Comparison of ENCODE assay signal across 10 mouse cellular contexts in genomic region chr11:33203383-33204328, GRCm38 (mm10). TPM values are rescaled to one million over a fixed set of nuclear protein-coding genes. Genes with fewer than 3 reads are reported as not detected.
DNase-seq lines count a peak whose midpoint lies in the region; ATAC-seq lines count a peak whose summit lies in the region.
"Had no signal": no experiment of that assay in that cellular context is flagged by ENCODE, and none has a peak within 500 bp of the region (broad histone marks: within the 10 kb centered on the region; RNA-seq: fewer than 3 reads in every experiment).

Gene Tlx3 (minus strand): TSS chr11:33203589.

- no peaks in the 10 kb centered on the region for H3K9me3 ChIP-seq in heart, embryonic 14.5 days (ENCODE audit: control insufficient read depth, low read length)
- H3K9me3 ChIP-seq in limb, embryonic 11.5 days (ENCODE audit: control insufficient read depth, low read length) = no peaks in the 10 kb centered on the region
- no peaks in the 10 kb centered on the region for H3K9me3 ChIP-seq in neural tube, embryonic 15.5 days (replicated peaks)

- H3K4me2 ChIP-seq in heart, embryonic 14.5 days (ENCODE audit: low read length) = peak within 1 kb of the TSS; percentile 47
- peak within 1 kb of the TSS; percentile 37 for H3K4me2 ChIP-seq in limb, embryonic 11.5 days (ENCODE audit: low read depth, severe bottlenecking)
- peak within 1 kb of the TSS; percentile 56 for H3K4me2 ChIP-seq in neural tube, embryonic 15.5 days

- no peak within 1 kb of the TSS for H3K27ac ChIP-seq in heart, embryonic 14.5 days (replicated peaks in 1 of 2; ENCODE audit: control insufficient read depth in 1 of 2, insufficient read depth in 1 of 2, low read depth in 2 of 2, low read length in 2 of 2)
- no peak within 1 kb of the TSS for H3K27ac ChIP-seq in limb, embryonic 11.5 days (replicated peaks; ENCODE audit: low read depth, low read length)
- peak within 1 kb of the TSS; percentile 90 for H3K27ac ChIP-seq in neural tube, embryonic 15.5 days (replicated peaks)

- H3K27me3 ChIP-seq in heart, embryonic 14.5 days (ENCODE audit: control insufficient read depth, insufficient read depth, low read length) = peaks cover 98% of the 10 kb centered on the region
- H3K27me3 ChIP-seq in limb, embryonic 11.5 days (ENCODE audit: control insufficient read depth, insufficient read depth, low read length) = peaks cover 83% of the 10 kb centered on the region
- peaks cover 62% of the 10 kb centered on the region for H3K27me3 ChIP-seq in neural tube, embryonic 15.5 days (replicated peaks)

- 1% methylated on average over 78 of the region's 81 CpGs for WGBS in heart, embryonic 14.5 days
- WGBS in limb, embryonic 11.5 days = under 1% methylated on average over 76 of the region's 81 CpGs
- under 1% methylated on average over 81 of the region's 81 CpGs for WGBS in neural tube, embryonic 15.5 days

- intact Hi-C loops in left cerebral cortex, postnatal 10 days (cut with DNase I) = no loop called here

- no peaks in the 10 kb centered on the region for H3K36me3 ChIP-seq in heart, embryonic 14.5 days (ENCODE audit: control insufficient read depth, insufficient read depth, low read length)
- H3K36me3 ChIP-seq in limb, embryonic 11.5 days (ENCODE audit: control insufficient read depth, insufficient read depth, low read length) = no peaks in the 10 kb centered on the region
- H3K36me3 ChIP-seq in neural tube, embryonic 15.5 days = no peaks in the 10 kb centered on the region

- peaks cover 0 to 23% of the 10 kb centered on the region in 2 experiments; a peak in 3 of 4 replicates for H3K4me1 ChIP-seq in heart, embryonic 14.5 days (ENCODE audit: control insufficient read depth in 2 of 2, insufficient read depth in 2 of 2, low read length in 2 of 2)
- peaks cover 19% of the 10 kb centered on the region for H3K4me1 ChIP-seq in limb, embryonic 11.5 days (ENCODE audit: control insufficient read depth, insufficient read depth, low read length)
- H3K4me1 ChIP-seq in neural tube, embryonic 15.5 days = peaks cover 43% of the 10 kb centered on the region

- ATAC-seq in heart, embryonic 14.5 days (ENCODE audit: insufficient number of reproducible peaks, insufficient read depth, low FRiP score, low read depth) = 0 out of 2 replicates have a peak, but pooled peaks have one; percentile 11
- no peak for ATAC-seq in limb, embryonic 11.5 days (ENCODE audit: insufficient number of reproducible peaks, low FRiP score, low TSS enrichment, low read depth)
- peak; percentile 75 for ATAC-seq in neural tube, embryonic 15.5 days (ENCODE audit: low FRiP score)

- H3K4me3 ChIP-seq in heart, embryonic 14.5 days (ENCODE audit: control insufficient read depth in 1 of 2, insufficient read depth in 1 of 2, low read depth in 1 of 2, low read length in 2 of 2) = peak within 1 kb of the TSS; percentile 3 to 23; a peak in 2 of 4 replicates
- peak within 1 kb of the TSS; percentile 22 for H3K4me3 ChIP-seq in limb, embryonic 11.5 days (ENCODE audit: low read depth, low read length)
- H3K4me3 ChIP-seq in neural tube, embryonic 15.5 days (replicated peaks) = peak within 1 kb of the TSS; percentile 47

- no peak within 1 kb of the TSS for H3K9ac ChIP-seq in heart, embryonic 14.5 days (ENCODE audit: low read length)
- no peak within 1 kb of the TSS for H3K9ac ChIP-seq in limb, embryonic 11.5 days (ENCODE audit: low read length)
- H3K9ac ChIP-seq in neural tube, embryonic 15.5 days (replicated peaks) = peak within 1 kb of the TSS; percentile 53

- DNase-seq in adrenal gland, postnatal 10 days = peak; percentile 33
- no peak for DNase-seq in adrenal gland, postnatal 4 days (ENCODE audit: low spot score in 2 of 2)
- peak; percentile 39 for DNase-seq in thymus, postnatal 4 days
- DNase-seq in thymus, adult 18-20 months = no peak
- peak; percentile 71 for DNase-seq in limb, embryonic 11.5 days (ENCODE audit: low spot score)
- DNase-seq in left cerebral cortex, postnatal 10 days (ENCODE audit: extremely low spot score in 1 of 2, low spot score in 2 of 2) = no peak

RNA-seq across cellular contexts. Expression of gene Tlx3, which starts in this region (rescaled TPM):
- under 1 TPM in 1 of 2 experiments, not detected in 1; 0.24 TPM for total RNA-seq in adrenal gland, postnatal 10 days (2021)
- under 1 TPM; 0.93 to 0.95 TPM for total RNA-seq in adrenal gland, postnatal 4 days (2021)
- polyA plus RNA-seq in heart, embryonic 14.5 days (2014; fragmentation: Nextera tagmentation; extraction: Ambion mirVana) = 0.18 TPM in 1 of 2 replicates, not detected in the other
- not detected in 2 replicates for polyA plus RNA-seq in limb, embryonic 11.5 days (2014; fragmentation: Nextera tagmentation; extraction: Ambion mirVana)
- polyA plus RNA-seq in neural tube, embryonic 15.5 days (2015; fragmentation: Nextera tagmentation; extraction: Ambion mirVana) = 20.3 and 23.2 TPM in 2 replicates
- not detected for total RNA-seq in left cerebral cortex, postnatal 10 days (2021)
- total RNA-seq: common myeloid progenitor, adult 5-6 weeks; liver, adult 2 months had no signal
- polyA plus RNA-seq: liver, adult 2 months had no signal

Comparison
In these comparisons a context has a peak if more than half of its experiments do, and no peak if none do; other contexts are left out.
1. RNA of gene Tlx3 (polyA plus RNA-seq): 20.3 to 23.2 TPM in neural tube, embryonic 15.5 days; 0.18 TPM in heart, embryonic 14.5 days and not detected in limb, embryonic 11.5 days; every median in the first group is over 10 times any median in the second.
2. Peak in DNase-seq in adrenal gland, postnatal 10 days; RNA of the gene not detected or under 1 TPM.
3. Peak in ATAC-seq, H3K4me3 ChIP-seq and H3K4me2 ChIP-seq in heart, embryonic 14.5 days; RNA of the gene not detected or under 1 TPM.
4. Peak in DNase-seq, H3K4me3 ChIP-seq and H3K4me2 ChIP-seq in limb, embryonic 11.5 days; RNA of the gene not detected or under 1 TPM.
5. Peak in every context shown above with its lines, with median percentiles within 50 percentile points of each other: H3K4me2 ChIP-seq and H3K4me3 ChIP-seq.